Mouse (Mus musculus) liver, embryonic 14.5 days (tissue): Measurements from ENCODE around the gene Clpb.

Source experiments
- CTCF ChIP-seq: IDR thresholded peaks from 2 replicates; pipeline ENCODE4 v1.5.1; 2016; ENCODE audit warnings: antibody characterized with exemption, low read depth, control low read depth
- EP300 ChIP-seq: IDR thresholded peaks from 2 replicates; pipeline ENCODE4 v1.6.1; 2016; ENCODE audit warnings: antibody characterized with exemption, low read depth

GRCm38 (mm10) chr7:101830373-101830772 is 166.9 kb downstream of the Clpb start:
- TF ChIP-seq CTCF (peak; percentile 29), EP300 (no peak)
